Mouse (Mus musculus): ENCODE measurements at regions not wholly inside any gene's neighbourhood (a gene's known extent, or its start where the extent isn't known, plus 50 kb on each side); places are given as distances from the start of the nearest gene placed in this dataset.

DNA sequence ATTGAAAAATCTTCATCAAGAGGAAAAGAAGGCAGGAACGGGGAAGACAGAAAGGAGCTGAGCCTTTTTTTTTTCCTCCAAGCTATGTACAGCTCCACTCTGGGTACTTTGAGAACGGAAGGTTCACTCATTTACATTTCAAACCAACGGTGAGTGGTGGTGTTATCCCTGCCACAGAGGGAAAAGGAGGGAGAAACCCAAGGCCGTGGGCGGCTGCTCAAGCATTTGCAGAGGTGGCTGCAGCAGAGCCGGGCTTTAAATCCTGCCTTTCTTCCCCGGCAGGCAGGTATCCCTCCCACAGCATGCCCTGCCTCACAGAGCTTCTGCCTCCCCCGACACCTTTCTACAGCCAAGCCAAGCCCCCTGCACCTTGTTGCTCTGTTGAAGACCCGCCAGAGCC lies 212.2 kb downstream of the 3100002H09Rik start:
- TF ChIP-seq SIN3A (IDR thresholded peaks at IDR 0.05; ENCODE audit: low read length), result no peak
- no peak for TF ChIP-seq SMC3 (IDR thresholded peaks at IDR 0.05; ENCODE audit: low read depth, low read length)
- no peak for TF ChIP-seq MAFK (IDR thresholded peaks at IDR 0.05; ENCODE audit: borderline replicate concordance, low read depth, low read length)
- TF ChIP-seq JUND (IDR thresholded peaks at IDR 0.05; ENCODE audit: low read depth, low read length), result no peak
- TF ChIP-seq E2F4 (IDR thresholded peaks at IDR 0.05; ENCODE audit: borderline replicate concordance, low read depth, low read length), result no peak
- TF ChIP-seq KAT2A (conservative IDR thresholded peaks at IDR 0.05; ENCODE audit: low read depth, low read length), result no peak
- TF ChIP-seq POLR2A (IDR thresholded peaks at IDR 0.05; ENCODE audit: control insufficient read depth in 1 of 2, insufficient read depth in 1 of 2, low read depth in 1 of 2, low read length in 2 of 2, poor library complexity in 1 of 2), result no peak
